Mouse (Mus musculus) urinary bladder, postnatal 0 days (tissue): ENCODE data around the gene Kcnq5. TPM values are rescaled to one million over a fixed set of nuclear protein-coding genes. Genes with fewer than 3 reads are reported as not detected.

Experiments used
- polyA plus RNA-seq: library from polyadenylated mRNA; unstranded; fragments of >200 nt; fragmentation: Nextera tagmentation; extraction: Ambion mirVana; gene quantifications from 2 replicates; pipeline ENCODE4 v1.2.1, GENCODE M21; 2015

Kcnq5 gene
- 4.5 and 5.2 TPM in 2 replicates for polyA plus RNA-seq

GRCm38 (mm10) chr1:21961251-21962082 lies at the start of gene Kcnq5:
Gene Kcnq5 (minus strand): TSS chr1:21961942.

GRCm38 (mm10) chr1:21383256-21383655 lies 578.5 kb downstream of the Kcnq5 start, which contains the start of gene Khdc1b:
Gene Khdc1b (plus strand): TSS chr1:21383556.

GRCm38 (mm10) chr1:21368031-21368430 lies 593.7 kb downstream of the Kcnq5 start, which contains the start of gene Khdc1c:
Gene Khdc1c (plus strand): TSS chr1:21368331.

GRCm38 (mm10) chr1:21349341-21349740 lies 612.4 kb downstream of the Kcnq5 start, which contains the start of gene Khdc1a:
Gene Khdc1a (plus strand): TSS chr1:21349641.

